Mouse (Mus musculus): ENCODE data around the gene Ccdc124. TPM values are rescaled to one million over a fixed set of nuclear protein-coding genes. Genes with fewer than 3 reads are reported as not detected.

The Ccdc124 gene
- total and polyA plus RNA-seq, 3 experiments = 47.6 to 87.1 TPM; not detected in 1

GRCm38 (mm10) chr8:70865350-70866000, 8.3 kb downstream of the Ccdc124 start:
- no peaks in the 10 kb centered on the region for H3K9me3 ChIP-seq (replicated peaks; ENCODE audit: insufficient read depth, low read length)
- peak overlapping the region; percentile 69 for H3K9ac ChIP-seq (ENCODE audit: control insufficient read depth, low read depth, low read length, poor library complexity, severe bottlenecking)
- H3K36me3 ChIP-seq (ENCODE audit: control insufficient read depth in 1 of 2, insufficient read depth in 2 of 2, low read length in 2 of 2) = peaks cover 0 to 2% of the 10 kb centered on the region in 2 experiments; a peak in 1 of 4 replicates
- no peaks in the 10 kb centered on the region for H3K27me3 ChIP-seq (ENCODE audit: control insufficient read depth in 1 of 2, insufficient read depth in 2 of 2, low read length in 2 of 2)
- DNase-seq (ENCODE audit: low read depth, low spot score) = peak; percentile 99
- TF ChIP-seq MYB (IDR thresholded peaks at IDR 0.05; ENCODE audit: low read depth, low read length) (no peak), NELFE (IDR thresholded peaks at IDR 0.05; ENCODE audit: low read depth, low read length) (peak; percentile 80), TAL1 (IDR thresholded peaks at IDR 0.05; ENCODE audit: low read length) (no peak), TCF12 (IDR thresholded peaks at IDR 0.05; ENCODE audit: low read depth, low read length) (peak; percentile 58; the same call in 1 of the 2 replicates), MAX (IDR thresholded peaks at IDR 0.05; ENCODE audit: low read length) (peak; percentile 17; the same call in 1 of the 2 replicates), MAZ (IDR thresholded peaks at IDR 0.05; ENCODE audit: low read depth, low read length) (peak; percentile 90), POLR2AphosphoS2 (IDR thresholded peaks at IDR 0.05; ENCODE audit: low read length) (peak; percentile 71; the same call in 1 of the 2 replicates), JUND (IDR thresholded peaks at IDR 0.05; ENCODE audit: low read depth, low read length) (no peak), POLR2A (IDR thresholded peaks at IDR 0.05; ENCODE audit: control insufficient read depth in 1 of 2, insufficient read depth in 1 of 2, low read depth in 1 of 2, low read length in 2 of 2, poor library complexity in 1 of 2) (peak; percentile 5 to 78; a peak in 2 of 4 replicates), ETS1 (IDR thresholded peaks at IDR 0.05; ENCODE audit: low read depth, low read length) (peak; percentile 88), POLR2AphosphoS5 (IDR thresholded peaks at IDR 0.05; ENCODE audit: borderline replicate concordance, low read depth, low read length) (no peak), SIN3A (IDR thresholded peaks at IDR 0.05; ENCODE audit: low read length) (peak; percentile 94), CHD2 (IDR thresholded peaks at IDR 0.05; ENCODE audit: low read length) (peak; percentile 69), TBP (IDR thresholded peaks at IDR 0.05; ENCODE audit: low read depth, low read length) (0 out of 2 replicates have a peak, but pooled peaks have one; percentile 39), HCFC1 (IDR thresholded peaks at IDR 0.05; ENCODE audit: low read depth, low read length) (peak; percentile 75), MEF2A (IDR thresholded peaks at IDR 0.05; ENCODE audit: extremely low read depth, insufficient replicate concordance, low read depth, low read length, poor library complexity, severe bottlenecking) (0 out of 2 replicates have a peak, but pooled peaks have one; percentile 19), UBTF (IDR thresholded peaks at IDR 0.05; ENCODE audit: borderline replicate concordance, insufficient read depth, low read depth, low read length) (no peak), KAT2A (conservative IDR thresholded peaks at IDR 0.05; ENCODE audit: low read depth, low read length) (no peak; the same call in 1 of the 2 replicates), EP300 (IDR thresholded peaks at IDR 0.05; ENCODE audit: low read depth in 1 of 2, low read length in 2 of 2) (peak in 1 of 2 experiments; percentile 41; a peak in 1 of 4 replicates), RCOR1 (IDR thresholded peaks at IDR 0.05; ENCODE audit: low read depth, low read length) (no peak), ZKSCAN1 (IDR thresholded peaks at IDR 0.05; ENCODE audit: low read depth, low read length) (no peak), ELF1 (IDR thresholded peaks at IDR 0.05; ENCODE audit: low read depth, low read length) (peak; percentile 64; the same call in 1 of the 2 replicates), NRF1 (IDR thresholded peaks at IDR 0.05; ENCODE audit: insufficient read depth, low read depth, low read length, poor library complexity, severe bottlenecking) (peak; percentile 91), GABPA (IDR thresholded peaks at IDR 0.05; ENCODE audit: low read depth, low read length) (no peak), MXI1 (IDR thresholded peaks at IDR 0.05; ENCODE audit: low read depth, low read length) (peak; percentile 84; the same call in 1 of the 2 replicates), ZMIZ1 (IDR thresholded peaks at IDR 0.05; ENCODE audit: low read depth, low read length) (peak; percentile 54; the same call in 1 of the 2 replicates)
- H3K27ac ChIP-seq (ENCODE audit: control insufficient read depth, low read depth, low read length) = peak overlapping the region; percentile 59
- no peaks in the 10 kb centered on the region; the same call in 1 of the 2 replicates for H3K79me2 ChIP-seq (ENCODE audit: control insufficient read depth, insufficient read depth, low read length, poor library complexity)
- H3K4me1 ChIP-seq (ENCODE audit: control insufficient read depth in 1 of 2, insufficient read depth in 2 of 2, low read length in 2 of 2) = 0 out of 4 replicates have a peak, but pooled peaks cover 0 to 5% of the 10 kb centered on the region in 2 experiments
- H3K4me3 ChIP-seq (ENCODE audit: control insufficient read depth in 1 of 2, insufficient read depth in 1 of 2, low read depth in 2 of 2, low read length in 2 of 2) = peak overlapping the region; percentile 55 to 57

Measured in MEL (cell line).